Mouse (Mus musculus) cerebral cortex, adult 2 months (tissue): Measurements from ENCODE around the gene Tppp2.

Source experiments
- WGBS: fragments of 180-500 bp; shearing (Covaris S2); methylation state at CpG from one replicate; pipeline ENCODE4 v1.1.7; 2018; 5-methylcytosine and 5-hydroxymethylcytosine counted together

Gene Tppp2

GRCm38 (mm10) chr14:51918125-51918524 is at the start of gene Tppp2:
Gene Tppp2 (plus strand): TSS chr14:51918425.
- 89% methylated on average over 4 of the region's 4 CpGs for WGBS

GRCm38 (mm10) chr14:51870756-51871155 is 47.5 kb upstream of the Tppp2 start:
- WGBS, result 77% methylated on average over 2 of the region's 2 CpGs

- WGBS, result 79% methylated on average over 9 of the region's 9 CpGs
Observed at GRCm38 (mm10) chr14:51871741-51872140, 46.5 kb upstream of the Tppp2 start.

- 84% methylated on average over 3 of the region's 3 CpGs for WGBS
Observed at GRCm38 (mm10) chr14:51877517-51877916, 40.7 kb upstream of the Tppp2 start.

- 0% methylated on average over 4 of the region's 4 CpGs for WGBS
Observed at GRCm38 (mm10) chr14:51883527-51884030, 34.6 kb upstream of the Tppp2 start.

- WGBS, result under 1% methylated on average over 14 of the region's 14 CpGs
Observed at GRCm38 (mm10) chr14:51884031-51884544, 34.1 kb upstream of the Tppp2 start.

- WGBS, result under 1% methylated on average over 43 of the region's 43 CpGs
Observed at GRCm38 (mm10) chr14:51884598-51885331, 33.5 kb upstream of the Tppp2 start, which contains the start of gene Mettl17. Gene Mettl17 (plus strand): TSS chr14:51884842.

- WGBS, result 54% methylated on average over 6 of the region's 6 CpGs
Observed at GRCm38 (mm10) chr14:51886051-51886450, 32.2 kb upstream of the Tppp2 start.

- WGBS, result 87% methylated on average over 6 of the region's 6 CpGs
Observed at GRCm38 (mm10) chr14:51889833-51890232, 28.4 kb upstream of the Tppp2 start.

GRCm38 (mm10) chr14:51892191-51892939 is 25.9 kb upstream of the Tppp2 start, which contains the start of gene Slc39a2:
Gene Slc39a2 (plus strand): TSS chr14:51892889.
- 91% methylated on average over 9 of the region's 9 CpGs for WGBS

GRCm38 (mm10) chr14:51893094-51893794 is 25.0 kb upstream of the Tppp2 start:
- WGBS, result 68% methylated on average over 10 of the region's 10 CpGs

GRCm38 (mm10) chr14:51893809-51894208 is 24.4 kb upstream of the Tppp2 start:
- WGBS, result 68% methylated on average over 3 of the region's 3 CpGs

GRCm38 (mm10) chr14:51895071-51895470 is 23.2 kb upstream of the Tppp2 start:
- 86% methylated on average over 14 of the region's 14 CpGs for WGBS

GRCm38 (mm10) chr14:51896019-51896418 is 22.2 kb upstream of the Tppp2 start:
- WGBS, result 82% methylated on average over 6 of the region's 6 CpGs

GRCm38 (mm10) chr14:51896539-51897170 is 21.6 kb upstream of the Tppp2 start:
- 47% methylated on average over 8 of the region's 8 CpGs for whole genome bisulfite sequencing

- WGBS, result 97% methylated on average over 1 of the region's 1 CpGs
Observed at GRCm38 (mm10) chr14:51899351-51899750, 18.9 kb upstream of the Tppp2 start.

- 58% methylated on average over 9 of the region's 9 CpGs for WGBS
Observed at GRCm38 (mm10) chr14:51902806-51903710, 15.2 kb upstream of the Tppp2 start.

- 90% methylated on average over 9 of the region's 9 CpGs for WGBS
Observed at GRCm38 (mm10) chr14:51903782-51904181, 14.4 kb upstream of the Tppp2 start.

- WGBS, result 65% methylated on average over 7 of the region's 7 CpGs
Observed at GRCm38 (mm10) chr14:51904706-51905105, 13.5 kb upstream of the Tppp2 start.

- WGBS, result 95% methylated on average over 11 of the region's 11 CpGs
Observed at GRCm38 (mm10) chr14:51906102-51906501, 12.1 kb upstream of the Tppp2 start.
